Mouse (Mus musculus) bone marrow macrophage, adult 2 months (primary cell): ENCODE results near the gene Hpcal4. TPM values are rescaled to one million over a fixed set of nuclear protein-coding genes. Genes with fewer than 3 reads are reported as not detected.

ENCODE experiments used
- H3K27ac ChIP-seq: 2 replicates; pipeline ENCODE4 v1.5.1; 2012; ENCODE audit warnings: low read depth, low read length; ENCODE audit not compliant: insufficient read depth
- H3K4me1 ChIP-seq: 2 replicates; pipeline ENCODE4 v1.6.1; 2012; ENCODE audit warnings: low read length; ENCODE audit not compliant: control insufficient read depth, insufficient read depth
- H3K4me3 ChIP-seq: 2 replicates; pipeline ENCODE4 v1.5.1; 2012; ENCODE audit warnings: mild to moderate bottlenecking, low read length, moderate library complexity; ENCODE audit not compliant: insufficient read depth
- CTCF ChIP-seq: IDR thresholded peaks from 2 replicates; pipeline ENCODE4 v1.5.1; 2012; ENCODE audit warnings: low read depth, mild to moderate bottlenecking, low read length, moderate library complexity
- POLR2A ChIP-seq: IDR thresholded peaks from 2 replicates; pipeline ENCODE4 v1.6.1; 2012; ENCODE audit warnings: mild to moderate bottlenecking, low read depth, low read length, borderline replicate concordance
- polyA plus RNA-seq: library from polyadenylated mRNA; stranded (reverse); fragments of >200 nt; gene quantifications from 2 replicates; pipeline ENCODE4 v1.2.4, GENCODE M21; 2012; ENCODE audit not compliant: missing spikeins, insufficient read depth, insufficient read length

Hpcal4 gene
- polyA plus RNA-seq, 1 experiment = not detected

- peak within 1 kb of the TSS; percentile 16; the same call in 1 of the 2 replicates for H3K4me3 ChIP-seq
- no peak for TF ChIP-seq POLR2A
- TF ChIP-seq CTCF = no peak
- no peaks in the 10 kb centered on the region for H3K4me1 ChIP-seq
- no peak within 1 kb of the TSS for H3K27ac ChIP-seq
Measured at GRCm38 (mm10) chr4:123201186-123202093, 18.4 kb downstream of the Hpcal4 start, which contains the start of gene Nt5c1a. Gene Nt5c1a (plus strand): TSS chr4:123201504.

DNA sequence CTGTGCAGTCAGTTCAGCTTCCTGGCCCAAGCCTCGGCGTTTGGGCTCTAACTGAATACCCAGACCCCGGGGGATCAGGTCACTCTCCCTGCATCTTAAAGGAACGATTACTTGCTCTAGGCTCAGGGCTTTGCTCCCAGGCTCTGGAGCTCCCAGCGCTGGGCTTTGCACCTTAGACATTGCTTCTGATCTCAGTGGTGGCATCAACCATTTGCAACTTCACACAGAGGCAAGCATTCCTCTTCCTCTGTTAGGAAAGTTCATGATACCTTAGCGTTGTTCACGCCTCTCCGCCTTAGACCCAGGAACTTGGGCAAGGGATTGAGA is 19.0 kb downstream of the Hpcal4 start:
- TF ChIP-seq CTCF (no peak), POLR2A (no peak)
- Histone ChIP-seq H3K4me1 (no peaks in the 10 kb centered on the region), H3K27ac (no peak overlapping the region), H3K4me3 (no peak overlapping the region)

GRCm38 (mm10) chr4:123207337-123207736 is 24.3 kb downstream of the Hpcal4 start:
- Histone ChIP-seq H3K4me1 (0 out of 2 replicates have a peak, but pooled peaks cover 3% of the 10 kb centered on the region), H3K27ac (no peak overlapping the region), H3K4me3 (no peak overlapping the region)
- TF ChIP-seq POLR2A (no peak), CTCF (no peak)

GRCm38 (mm10) chr4:123210996-123211395 is 28.0 kb downstream of the Hpcal4 start:
- Histone ChIP-seq H3K27ac (no peak overlapping the region), H3K4me3 (no peak overlapping the region), H3K4me1 (0 out of 2 replicates have a peak, but pooled peaks cover 3% of the 10 kb centered on the region)
- TF ChIP-seq POLR2A (no peak), CTCF (no peak)

GRCm38 (mm10) chr4:123211453-123211852 is 28.4 kb downstream of the Hpcal4 start:
- no peak for TF ChIP-seq POLR2A
- TF ChIP-seq CTCF = no peak
- H3K27ac ChIP-seq = no peak overlapping the region
- 0 out of 2 replicates have a peak, but pooled peaks cover 3% of the 10 kb centered on the region for H3K4me1 ChIP-seq
- no peak overlapping the region for H3K4me3 ChIP-seq

DNA sequence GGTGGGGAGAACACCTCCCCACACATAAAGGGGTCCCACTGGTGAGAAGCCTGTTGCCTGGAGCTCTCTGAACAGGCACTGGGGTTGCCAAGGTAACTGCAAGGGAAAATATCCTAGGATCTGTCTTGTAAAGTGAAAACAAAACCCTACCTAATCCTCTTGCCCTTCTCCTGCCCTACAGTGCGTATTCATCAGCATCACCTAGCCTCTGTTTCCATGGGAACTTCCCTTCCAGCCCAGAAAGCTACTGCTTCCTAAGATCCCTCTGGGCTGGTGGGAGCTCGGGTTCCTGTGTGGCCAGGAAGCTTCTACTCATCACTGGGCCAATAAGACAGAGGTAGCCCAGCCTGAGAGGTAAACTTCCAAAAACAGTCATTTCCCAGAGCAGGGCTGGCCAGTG is 29.3 kb downstream of the Hpcal4 start:
- Histone ChIP-seq H3K4me1 (0 out of 2 replicates have a peak, but pooled peaks cover 3% of the 10 kb centered on the region), H3K4me3 (no peak overlapping the region), H3K27ac (no peak overlapping the region)
- TF ChIP-seq POLR2A (no peak), CTCF (no peak)

- Histone ChIP-seq H3K27ac (no peak overlapping the region), H3K4me1 (no peaks in the 10 kb centered on the region), H3K4me3 (no peak overlapping the region)
- TF ChIP-seq CTCF (no peak), POLR2A (no peak)
Measured at GRCm38 (mm10) chr4:123213975-123214374, 30.9 kb downstream of the Hpcal4 start.

- no peak overlapping the region for H3K27ac ChIP-seq
- TF ChIP-seq CTCF = no peak
- TF ChIP-seq POLR2A = no peak
- no peaks in the 10 kb centered on the region for H3K4me1 ChIP-seq
- H3K4me3 ChIP-seq = no peak overlapping the region
Measured at GRCm38 (mm10) chr4:123215367-123215766, 32.3 kb downstream of the Hpcal4 start.

DNA sequence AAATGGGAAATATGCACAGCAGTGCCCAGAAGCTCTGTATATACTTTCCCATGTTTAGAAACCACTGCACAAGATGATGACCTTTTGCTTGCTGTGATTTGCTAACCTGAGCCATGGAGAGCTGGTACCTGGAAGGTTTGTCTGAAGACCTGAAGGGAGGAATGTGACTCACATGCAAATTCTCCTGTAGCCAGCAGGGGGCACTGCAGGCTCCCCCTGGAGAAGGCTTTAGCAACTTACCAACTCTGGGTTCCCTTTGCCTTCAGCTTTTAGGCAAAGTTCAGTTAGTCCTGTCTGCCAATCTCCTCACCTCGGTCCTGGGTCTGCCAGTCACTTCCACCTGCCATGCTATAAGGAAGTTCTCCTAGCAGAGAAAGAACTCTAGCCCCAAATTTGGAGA is 33.8 kb downstream of the Hpcal4 start:
- H3K4me1 ChIP-seq = no peaks in the 10 kb centered on the region
- no peak overlapping the region for H3K4me3 ChIP-seq
- TF ChIP-seq POLR2A (no peak), CTCF (peak; percentile 84)

GRCm38 (mm10) chr4:123219720-123220357 is 36.8 kb downstream of the Hpcal4 start:
- H3K4me3 ChIP-seq = no peak overlapping the region
- H3K27ac ChIP-seq = no peak overlapping the region
- TF ChIP-seq POLR2A (no peak), CTCF (peak; percentile 81)
- H3K4me1 ChIP-seq = no peaks in the 10 kb centered on the region

More for the DNA sequence above, 33.8 kb downstream of the Hpcal4 start:
- H3K27ac ChIP-seq = no peak overlapping the region
